Mouse (Mus musculus) layer of hippocampus, postnatal 25 days (tissue): ENCODE measurements around the gene Pdgfra. TPM values are rescaled to one million over a fixed set of nuclear protein-coding genes. Genes with fewer than 3 reads are reported as not detected.

Experiments
- DNase-seq, 2 experiments: peaks; one replicate each; pipeline ENCODE4 v3.0.0; 2022; ENCODE audit warnings: mixed read lengths in 2 of 2, low spot score in 1 of 2; ENCODE audit errors: extremely low spot score in 1 of 2
- total RNA-seq, 2 experiments: library from RNA; stranded (reverse); gene quantifications; 2 replicates each; pipeline ENCODE4 v1.2.3; 2021

Gene Pdgfra
- total RNA-seq, 2 experiments from 2014 or later: 44.3 to 45.7 TPM

GRCm38 (mm10) chr5:75155281-75155680, 3.2 kb downstream of the Pdgfra start:
- no peak for DNase-seq

GRCm38 (mm10) chr5:75155741-75156553, 3.9 kb downstream of the Pdgfra start:
- peak; percentile 72 to 81 for DNase-seq

GRCm38 (mm10) chr5:75156554-75157036, 4.5 kb downstream of the Pdgfra start:
- peak in 1 of 2 experiments; percentile 36 for DNase-seq

GRCm38 (mm10) chr5:75157038-75157437, 4.9 kb downstream of the Pdgfra start:
- DNase-seq: no peak

- DNase-seq: no peak
These were observed 8.6 kb downstream of the Pdgfra start for GRCm38 (mm10) chr5:75160530-75161170.

- DNase-seq: no peak
These were observed 9.5 kb downstream of the Pdgfra start for GRCm38 (mm10) chr5:75161586-75161985.

- DNase-seq: no peak
These were observed 11.3 kb downstream of the Pdgfra start for GRCm38 (mm10) chr5:75163289-75163951.

GRCm38 (mm10) chr5:75164688-75165087, 12.6 kb downstream of the Pdgfra start:
- DNase-seq: no peak

GRCm38 (mm10) chr5:75169837-75170236, 17.7 kb downstream of the Pdgfra start:
- no peak for DNase-seq

GRCm38 (mm10) chr5:75171859-75172258, 19.8 kb downstream of the Pdgfra start:
- no peak for DNase-seq

- DNase-seq: no peak
These were observed 27.2 kb downstream of the Pdgfra start for GRCm38 (mm10) chr5:75179249-75179648.

GRCm38 (mm10) chr5:75179726-75180290, 27.7 kb downstream of the Pdgfra start:
- no peak for DNase-seq

- no peak for DNase-seq
These were observed 31.6 kb downstream of the Pdgfra start for GRCm38 (mm10) chr5:75183653-75184052.

GRCm38 (mm10) chr5:75184112-75184511, 32.0 kb downstream of the Pdgfra start:
- no peak for DNase-seq

- no peak for DNase-seq
These were observed 32.7 kb downstream of the Pdgfra start for GRCm38 (mm10) chr5:75184693-75185235.

- no peak for DNase-seq
These were observed 33.5 kb downstream of the Pdgfra start for GRCm38 (mm10) chr5:75185584-75185983.

- no peak for DNase-seq
These were observed 37.4 kb downstream of the Pdgfra start for GRCm38 (mm10) chr5:75189319-75189987.

GRCm38 (mm10) chr5:75193107-75193506, 41.0 kb downstream of the Pdgfra start:
- no peak for DNase-seq

- no peak for DNase-seq
These were observed 46.3 kb downstream of the Pdgfra start for GRCm38 (mm10) chr5:75198413-75198812.
